Mouse (Mus musculus): ENCODE measurements at regions not wholly inside any gene's neighbourhood (a gene's known extent, or its start where the extent isn't known, plus 50 kb on each side); places are given as distances from the start of the nearest gene placed in this dataset.

DNA sequence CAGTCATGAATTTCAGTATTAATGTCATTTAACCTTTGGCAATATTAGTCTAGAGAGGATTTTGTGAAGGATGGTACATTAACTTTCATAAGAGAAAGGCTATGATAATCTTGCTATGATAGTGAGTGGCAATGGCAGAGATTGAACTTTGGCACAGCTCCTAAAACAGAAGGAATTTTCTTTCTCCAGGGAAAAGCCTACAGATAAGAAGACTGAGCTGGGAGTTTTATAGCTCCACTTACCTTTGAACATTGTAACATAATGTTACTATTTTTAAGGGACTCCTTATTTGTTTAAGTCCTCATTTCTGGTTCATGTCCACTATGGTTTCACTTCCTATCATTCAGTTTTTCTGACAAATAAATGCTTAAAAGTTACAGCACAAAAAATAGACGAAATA lies 1121.1 kb upstream of the Lingo2 start:
- no peak for DNase-seq (ENCODE audit: low spot score)

- DNase-seq (ENCODE audit: low spot score): peak; percentile 1
Observed at GRCm38 (mm10) chr4:38031371-38031770, 1079.8 kb upstream of the Lingo2 start.
